Mouse (Mus musculus): ENCODE data around the gene Muc20. TPM values are rescaled to one million over a fixed set of nuclear protein-coding genes. Genes with fewer than 3 reads are reported as not detected.

Muc20 gene
- not detected in 2 replicates for polyA plus RNA-seq (2014; fragmentation: Nextera tagmentation; extraction: Ambion mirVana)

DNA sequence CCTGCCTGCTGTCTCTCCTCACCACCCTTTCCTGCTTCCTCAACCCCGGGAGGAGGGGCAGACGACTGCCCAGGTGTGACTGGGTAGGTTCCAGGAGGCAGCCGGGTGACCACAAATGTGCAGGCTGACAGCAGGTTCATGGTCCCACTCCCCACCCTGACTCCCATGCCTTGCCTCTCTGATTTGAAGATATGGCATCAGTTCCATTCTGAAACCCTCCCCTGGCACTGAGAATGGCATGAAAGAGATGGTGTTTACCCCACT, at the start of gene Muc20:
Muc20 (minus strand) TSS at position 10 of the 264 bp plus-strand sequence.
- no peaks in the 10 kb centered on the region for H3K27me3 ChIP-seq (replicated peaks; ENCODE audit: control insufficient read depth, insufficient read depth, low read length)
- H3K27ac ChIP-seq (ENCODE audit: low read depth, low read length) = no peak within 1 kb of the TSS
- no peak within 1 kb of the TSS for H3K9ac ChIP-seq (ENCODE audit: low read length)
- no peak within 1 kb of the TSS for H3K4me2 ChIP-seq (ENCODE audit: low read length)
- no peaks in the 10 kb centered on the region for H3K36me3 ChIP-seq (ENCODE audit: control insufficient read depth, insufficient read depth, low read length)
- H3K9me3 ChIP-seq (replicated peaks; ENCODE audit: control insufficient read depth, low read length) = no peaks in the 10 kb centered on the region
- H3K4me1 ChIP-seq (ENCODE audit: control insufficient read depth, insufficient read depth, low read length) = no peaks in the 10 kb centered on the region
- 81% methylated on average over 3 of the region's 3 CpGs for WGBS
- H3K4me3 ChIP-seq (ENCODE audit: low read depth, low read length) = no peak within 1 kb of the TSS
- DNase-seq (ENCODE audit: low spot score) (no peak), ATAC-seq (no peak)

DNA sequence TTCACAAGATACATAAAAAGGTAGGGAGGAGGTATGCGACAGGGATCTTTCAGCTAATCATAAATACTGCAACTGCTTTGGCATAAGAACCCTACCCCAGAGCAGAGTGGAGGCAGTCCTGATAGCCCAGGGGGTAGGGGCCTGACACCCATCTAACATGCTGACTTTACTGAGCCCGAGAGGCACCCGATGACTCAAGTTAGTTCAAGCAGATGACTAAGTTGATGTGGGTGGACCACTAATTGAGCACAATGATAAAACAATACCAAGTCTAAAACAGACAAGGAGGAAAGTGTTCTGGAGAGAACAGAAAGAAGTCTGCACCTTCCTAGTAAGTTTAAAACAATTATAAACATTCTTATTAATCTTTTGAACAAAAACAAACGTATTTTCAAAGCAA, 34.3 kb upstream of the Muc20 start:
- WGBS = 80% methylated on average over 4 of the region's 4 CpGs
- peaks cover 54% of the 10 kb centered on the region for H3K36me3 ChIP-seq (ENCODE audit: control insufficient read depth, insufficient read depth, low read length)

GRCm38 (mm10) chr16:32829104-32829503, 31.9 kb upstream of the Muc20 start:
- ATAC-seq (no peak), DNase-seq (ENCODE audit: low spot score) (no peak)
- no peaks in the 10 kb centered on the region for H3K4me1 ChIP-seq (ENCODE audit: control insufficient read depth, insufficient read depth, low read length)
- peaks cover 57% of the 10 kb centered on the region for H3K36me3 ChIP-seq (ENCODE audit: control insufficient read depth, insufficient read depth, low read length)
- WGBS = 94% methylated on average over 11 of the region's 11 CpGs
- no peak overlapping the region for H3K4me3 ChIP-seq (ENCODE audit: low read depth, low read length)
- no peak overlapping the region for H3K27ac ChIP-seq (ENCODE audit: low read depth, low read length)
- no peak overlapping the region for H3K4me2 ChIP-seq (ENCODE audit: low read length)
- H3K9ac ChIP-seq (ENCODE audit: low read length) = no peak overlapping the region
- H3K9me3 ChIP-seq (replicated peaks; ENCODE audit: control insufficient read depth, low read length) = no peaks in the 10 kb centered on the region
- H3K27me3 ChIP-seq (replicated peaks; ENCODE audit: control insufficient read depth, insufficient read depth, low read length) = no peaks in the 10 kb centered on the region

More for the DNA sequence above, 34.3 kb upstream of the Muc20 start:
- no peak for DNase-seq (ENCODE audit: low spot score)
- no peaks in the 10 kb centered on the region for H3K9me3 ChIP-seq (replicated peaks; ENCODE audit: control insufficient read depth, low read length)
- H3K9ac ChIP-seq (ENCODE audit: low read length) = no peak overlapping the region
- no peak overlapping the region for H3K27ac ChIP-seq (ENCODE audit: low read depth, low read length)
- no peak for ATAC-seq
- H3K4me2 ChIP-seq (ENCODE audit: low read length) = no peak overlapping the region
- no peaks in the 10 kb centered on the region for H3K4me1 ChIP-seq (ENCODE audit: control insufficient read depth, insufficient read depth, low read length)
- H3K27me3 ChIP-seq (replicated peaks; ENCODE audit: control insufficient read depth, insufficient read depth, low read length) = no peaks in the 10 kb centered on the region
- no peak overlapping the region for H3K4me3 ChIP-seq (ENCODE audit: low read depth, low read length)

GRCm38 (mm10) chr16:32826521-32826920, 29.3 kb upstream of the Muc20 start:
- H3K9me3 ChIP-seq (replicated peaks; ENCODE audit: control insufficient read depth, low read length) = no peaks in the 10 kb centered on the region
- H3K36me3 ChIP-seq (ENCODE audit: control insufficient read depth, insufficient read depth, low read length) = peaks cover 64% of the 10 kb centered on the region
- DNase-seq (ENCODE audit: low spot score) = no peak
- H3K4me1 ChIP-seq (ENCODE audit: control insufficient read depth, insufficient read depth, low read length) = no peaks in the 10 kb centered on the region
- 93% methylated on average over 11 of the region's 11 CpGs for WGBS
- H3K4me2 ChIP-seq (ENCODE audit: low read length) = no peak overlapping the region
- H3K4me3 ChIP-seq (ENCODE audit: low read depth, low read length) = no peak overlapping the region
- no peaks in the 10 kb centered on the region for H3K27me3 ChIP-seq (replicated peaks; ENCODE audit: control insufficient read depth, insufficient read depth, low read length)
- no peak overlapping the region for H3K27ac ChIP-seq (ENCODE audit: low read depth, low read length)
- no peak for ATAC-seq
- no peak overlapping the region for H3K9ac ChIP-seq (ENCODE audit: low read length)

DNA sequence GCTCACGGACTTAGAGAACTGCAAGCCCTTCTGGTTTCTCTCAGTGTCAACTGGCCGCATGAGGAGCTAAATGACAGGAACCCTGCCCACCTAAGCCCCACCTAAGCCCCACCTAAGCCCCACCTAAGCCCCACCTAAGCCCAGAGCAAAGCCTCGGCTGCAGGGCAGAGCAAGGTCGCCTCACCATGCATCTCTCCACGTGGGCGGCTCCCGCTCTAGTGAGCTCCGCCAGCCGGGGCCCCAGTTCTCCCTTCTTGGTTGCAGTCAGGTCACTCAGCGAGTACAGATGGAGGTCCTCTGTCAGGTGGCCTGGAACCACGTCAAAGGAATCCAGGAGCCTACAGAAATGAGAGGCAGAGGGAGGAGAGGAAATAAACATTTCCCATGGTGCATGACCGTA, 28.1 kb upstream of the Muc20 start:
- no peak overlapping the region for H3K4me3 ChIP-seq (ENCODE audit: low read depth, low read length)
- no peaks in the 10 kb centered on the region for H3K9me3 ChIP-seq (replicated peaks; ENCODE audit: control insufficient read depth, low read length)
- H3K27ac ChIP-seq (ENCODE audit: low read depth, low read length) = no peak overlapping the region
- no peak for ATAC-seq
- H3K27me3 ChIP-seq (replicated peaks; ENCODE audit: control insufficient read depth, insufficient read depth, low read length) = no peaks in the 10 kb centered on the region
- H3K4me1 ChIP-seq (ENCODE audit: control insufficient read depth, insufficient read depth, low read length) = no peaks in the 10 kb centered on the region
- H3K4me2 ChIP-seq (ENCODE audit: low read length) = no peak overlapping the region
- H3K9ac ChIP-seq (ENCODE audit: low read length) = no peak overlapping the region
- no peak for DNase-seq (ENCODE audit: low spot score)
- H3K36me3 ChIP-seq (ENCODE audit: control insufficient read depth, insufficient read depth, low read length) = peaks cover 64% of the 10 kb centered on the region
- WGBS = 88% methylated on average over 12 of the region's 12 CpGs

DNA sequence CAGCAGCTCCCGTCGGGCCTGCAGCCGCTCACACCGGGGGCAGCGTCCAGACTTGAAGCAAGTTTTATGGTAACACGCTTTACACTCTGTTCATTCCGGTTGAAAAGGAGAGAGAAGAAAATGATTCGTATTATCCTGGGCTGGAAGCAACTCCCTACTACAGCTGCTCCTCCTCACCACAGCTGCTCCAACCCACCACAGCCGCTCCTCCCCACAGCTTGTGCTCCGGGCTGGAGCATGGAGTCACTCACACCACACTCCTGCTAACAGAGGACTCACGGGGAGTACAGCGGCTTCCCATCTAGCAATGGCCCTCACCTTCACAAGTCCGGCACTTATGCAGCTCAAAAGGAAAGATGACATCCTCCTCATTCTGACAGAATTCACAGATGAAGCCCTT, 26.8 kb upstream of the Muc20 start:
- ATAC-seq = no peak
- no peak overlapping the region for H3K27ac ChIP-seq (ENCODE audit: low read depth, low read length)
- H3K4me2 ChIP-seq (ENCODE audit: low read length) = no peak overlapping the region
- H3K27me3 ChIP-seq (replicated peaks; ENCODE audit: control insufficient read depth, insufficient read depth, low read length) = no peaks in the 10 kb centered on the region
- H3K36me3 ChIP-seq (ENCODE audit: control insufficient read depth, insufficient read depth, low read length) = peaks cover 60% of the 10 kb centered on the region
- no peak overlapping the region for H3K4me3 ChIP-seq (ENCODE audit: low read depth, low read length)
- H3K9me3 ChIP-seq (replicated peaks; ENCODE audit: control insufficient read depth, low read length) = no peaks in the 10 kb centered on the region
- no peaks in the 10 kb centered on the region for H3K4me1 ChIP-seq (ENCODE audit: control insufficient read depth, insufficient read depth, low read length)
- H3K9ac ChIP-seq (ENCODE audit: low read length) = no peak overlapping the region
- WGBS = 95% methylated on average over 13 of the region's 13 CpGs
- no peak for DNase-seq (ENCODE audit: low spot score)

- no peak overlapping the region for H3K4me2 ChIP-seq (ENCODE audit: low read length)
- no peak overlapping the region for H3K4me3 ChIP-seq (ENCODE audit: low read depth, low read length)
- H3K9ac ChIP-seq (ENCODE audit: low read length) = no peak overlapping the region
- H3K27me3 ChIP-seq (replicated peaks; ENCODE audit: control insufficient read depth, insufficient read depth, low read length) = no peaks in the 10 kb centered on the region
- DNase-seq (ENCODE audit: low spot score) (no peak), ATAC-seq (no peak)
- WGBS = 91% methylated on average over 8 of the region's 8 CpGs
- H3K36me3 ChIP-seq (ENCODE audit: control insufficient read depth, insufficient read depth, low read length) = peaks cover 57% of the 10 kb centered on the region
- no peaks in the 10 kb centered on the region for H3K4me1 ChIP-seq (ENCODE audit: control insufficient read depth, insufficient read depth, low read length)
- no peak overlapping the region for H3K27ac ChIP-seq (ENCODE audit: low read depth, low read length)
- no peaks in the 10 kb centered on the region for H3K9me3 ChIP-seq (replicated peaks; ENCODE audit: control insufficient read depth, low read length)
Measured at GRCm38 (mm10) chr16:32823487-32823886, 26.3 kb upstream of the Muc20 start.

GRCm38 (mm10) chr16:32822881-32823280, 25.6 kb upstream of the Muc20 start:
- 89% methylated on average over 5 of the region's 5 CpGs for WGBS
- Histone ChIP-seq H3K4me3 (ENCODE audit: low read depth, low read length) (no peak overlapping the region), H3K36me3 (ENCODE audit: control insufficient read depth, insufficient read depth, low read length) (peaks cover 52% of the 10 kb centered on the region), H3K9ac (ENCODE audit: low read length) (no peak overlapping the region), H3K9me3 (replicated peaks; ENCODE audit: control insufficient read depth, low read length) (no peaks in the 10 kb centered on the region), H3K4me2 (ENCODE audit: low read length) (no peak overlapping the region), H3K27ac (ENCODE audit: low read depth, low read length) (no peak overlapping the region), H3K4me1 (ENCODE audit: control insufficient read depth, insufficient read depth, low read length) (no peaks in the 10 kb centered on the region), H3K27me3 (replicated peaks; ENCODE audit: control insufficient read depth, insufficient read depth, low read length) (no peaks in the 10 kb centered on the region)
- DNase-seq (ENCODE audit: low spot score) (no peak), ATAC-seq (no peak)

- Histone ChIP-seq H3K27me3 (replicated peaks; ENCODE audit: control insufficient read depth, insufficient read depth, low read length) (no peaks in the 10 kb centered on the region), H3K4me3 (ENCODE audit: low read depth, low read length) (no peak overlapping the region), H3K4me1 (ENCODE audit: control insufficient read depth, insufficient read depth, low read length) (no peaks in the 10 kb centered on the region), H3K36me3 (ENCODE audit: control insufficient read depth, insufficient read depth, low read length) (peaks cover 48% of the 10 kb centered on the region), H3K4me2 (ENCODE audit: low read length) (no peak overlapping the region), H3K9ac (ENCODE audit: low read length) (no peak overlapping the region), H3K27ac (ENCODE audit: low read depth, low read length) (no peak overlapping the region), H3K9me3 (replicated peaks; ENCODE audit: control insufficient read depth, low read length) (no peaks in the 10 kb centered on the region)
- WGBS = 86% methylated on average over 6 of the region's 6 CpGs
- no peak for ATAC-seq
- no peak for DNase-seq (ENCODE audit: low spot score)
Measured at GRCm38 (mm10) chr16:32822450-32822827, 25.2 kb upstream of the Muc20 start.
